Mouse (Mus musculus): ENCODE data around the gene Dkk2. TPM values are rescaled to one million over a fixed set of nuclear protein-coding genes. Genes with fewer than 3 reads are reported as not detected.

Dkk2 gene
- polyA plus RNA-seq, 1 experiment from 2014 or later: 0.01 TPM

DNA sequence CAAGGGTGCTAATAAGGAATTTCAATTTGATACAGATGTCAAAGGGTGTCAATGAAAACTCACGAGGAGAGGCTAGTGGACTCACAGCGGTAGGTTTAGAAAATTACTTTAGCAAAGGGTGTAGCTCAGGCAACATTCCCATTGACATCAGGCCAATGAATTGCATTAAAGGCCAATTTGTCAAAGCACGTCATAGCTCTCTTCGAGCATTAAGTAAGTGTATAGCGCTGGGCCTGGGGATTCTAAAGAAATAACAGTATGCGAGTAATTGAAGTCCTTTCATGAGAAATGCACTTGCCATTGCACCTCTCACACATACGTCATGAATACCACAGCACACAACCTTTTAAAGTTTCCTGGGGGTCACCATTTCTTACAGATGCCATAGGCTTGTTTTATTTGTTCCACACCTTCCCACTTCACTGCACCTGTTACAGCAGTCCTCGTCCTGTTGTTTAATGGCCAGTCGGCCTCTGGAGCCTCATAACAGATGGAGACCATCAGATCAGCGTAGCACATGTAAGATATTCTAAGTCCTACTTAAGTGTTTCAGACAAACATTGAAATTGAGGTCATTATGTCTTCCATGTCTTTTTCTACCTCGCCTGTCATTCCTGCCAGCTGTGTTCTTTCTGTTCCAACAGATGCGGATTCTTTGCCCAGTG lies 101.9 kb downstream of the Dkk2 start:
- DNase-seq (ENCODE audit: low read depth, low spot score): no peak
- in situ Hi-C loops (cut with MboI; ENCODE audit: low pct_unique_long_range_greater_than_20kb): no loop called here
- ChIA-PET CTCF (no interaction called here), POLR2A (no interaction called here)
- TF ChIP-seq CTCF (IDR thresholded peaks at IDR 0.05): no peak
- ATAC-seq: no peak
- H3K27me3 ChIP-seq: no peaks in the 10 kb centered on the region

DNA sequence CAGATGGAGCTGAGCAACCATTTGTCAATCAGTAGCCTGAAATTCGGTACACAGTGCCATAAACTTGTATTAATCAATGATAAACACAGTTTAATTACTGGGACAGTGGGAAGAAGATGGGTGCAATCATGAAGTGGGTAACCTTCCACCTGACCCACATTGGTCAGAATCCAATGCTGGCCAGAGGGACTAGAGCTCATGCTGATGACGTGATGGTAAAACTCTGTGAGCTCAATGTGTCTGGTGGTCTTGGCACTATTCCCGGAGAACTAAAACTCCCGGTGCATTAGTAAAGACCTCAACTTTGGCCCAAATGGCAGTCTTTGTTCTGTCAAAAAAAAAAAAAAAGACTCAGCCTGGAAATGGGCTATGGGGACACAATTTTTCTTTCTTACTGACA lies 116.9 kb downstream of the Dkk2 start:
- ATAC-seq: no peak
- ChIA-PET POLR2A (no interaction called here), CTCF (interaction anchor here (1.1 kb wide), 1 partner anchor 37 kb away, joined by 3 read pairs; no protein-coding TSS in a partner anchor)
- TF ChIP-seq CTCF (IDR thresholded peaks at IDR 0.05): no peak
- no peaks in the 10 kb centered on the region for H3K27me3 ChIP-seq
- in situ Hi-C loops (cut with MboI; ENCODE audit: low pct_unique_long_range_greater_than_20kb): no loop called here
- DNase-seq (ENCODE audit: low read depth, low spot score): no peak

DNA sequence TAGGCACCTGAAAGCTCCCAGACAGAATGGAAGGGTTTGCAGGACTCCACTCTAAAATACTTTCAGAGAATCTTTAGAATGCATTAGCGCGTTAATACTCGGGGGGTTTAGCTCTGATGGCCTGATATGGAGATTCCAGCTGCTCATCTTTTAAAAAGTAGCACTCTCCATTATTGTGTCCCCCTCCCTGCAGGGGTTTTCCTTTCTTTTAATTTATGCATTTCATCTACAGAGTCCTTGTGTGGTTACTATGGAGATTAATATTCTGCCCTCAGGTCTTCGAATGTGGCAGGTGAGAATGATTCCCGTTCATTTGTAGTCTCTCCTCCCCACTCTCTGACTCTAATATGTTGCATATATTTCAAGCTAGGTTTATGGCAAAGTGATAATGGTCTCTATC lies 117.6 kb downstream of the Dkk2 start:
- ChIA-PET CTCF (interaction anchor here (0.8 kb wide), 1 partner anchor 284 kb away, joined by 3 read pairs; no protein-coding TSS in a partner anchor), POLR2A (no interaction called here)
- no peak for DNase-seq (ENCODE audit: low read depth, low spot score)
- no peak for ATAC-seq
- in situ Hi-C loops (cut with MboI; ENCODE audit: low pct_unique_long_range_greater_than_20kb): no loop called here
- no peaks in the 10 kb centered on the region for H3K27me3 ChIP-seq
- no peak for TF ChIP-seq CTCF (IDR thresholded peaks at IDR 0.05)

DNA sequence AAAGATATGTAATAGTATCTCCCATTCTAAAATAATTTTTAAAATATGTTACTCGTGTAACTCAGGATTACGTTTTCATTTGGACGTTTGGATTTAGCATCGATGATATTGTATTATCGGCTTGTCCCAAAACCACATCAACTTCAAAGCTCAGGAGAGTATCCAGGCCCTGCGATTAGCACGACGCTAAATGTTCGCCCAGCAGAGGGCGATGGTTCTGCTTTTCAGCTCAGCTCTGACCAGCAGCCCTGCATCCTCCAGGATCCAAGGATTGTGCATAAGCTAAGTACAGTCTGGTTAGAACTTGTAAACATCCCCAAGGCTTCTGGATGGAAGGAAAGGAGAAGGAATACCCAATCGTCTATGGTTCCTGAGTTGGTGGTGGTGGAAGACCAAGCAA lies 122.4 kb downstream of the Dkk2 start:
- in situ Hi-C loops (cut with MboI; ENCODE audit: low pct_unique_long_range_greater_than_20kb): no loop called here
- TF ChIP-seq CTCF (IDR thresholded peaks at IDR 0.05): peak; percentile 89
- ChIA-PET POLR2A (no interaction called here), CTCF (interaction anchor here (0.8 to 1.5 kb wide), 7 partner anchors 8 to 495 kb away, joined by 3 to 4 read pairs (median 3); no protein-coding TSS in a partner anchor)
- no peak for DNase-seq (ENCODE audit: low read depth, low spot score)
- no peaks in the 10 kb centered on the region for H3K27me3 ChIP-seq
- ATAC-seq: peak; percentile 70

DNA sequence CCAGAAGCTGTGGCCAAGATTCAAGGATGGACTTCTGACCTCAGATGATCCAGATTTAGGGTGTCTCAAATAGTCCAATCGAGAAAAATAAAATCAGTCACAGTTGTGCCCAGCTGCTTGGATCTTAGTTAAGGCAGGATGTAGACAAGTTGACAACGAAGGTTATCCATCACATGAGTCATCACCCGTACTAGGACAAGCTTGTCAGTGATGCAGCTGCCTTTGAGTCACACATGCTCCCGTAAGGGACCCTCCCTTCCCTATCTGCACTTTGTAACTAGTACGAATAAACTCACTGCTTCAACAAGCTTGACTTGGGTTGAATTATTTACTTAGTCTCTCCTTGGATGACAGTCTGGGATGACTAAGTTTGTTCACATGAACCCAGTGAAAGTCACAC lies 126.2 kb downstream of the Dkk2 start:
- CTCF ChIA-PET: interaction anchor here (1.0 to 1.6 kb wide), 4 partner anchors 10 to 51 kb away, joined by 3 to 4 read pairs (median 3); no protein-coding TSS in a partner anchor
- ATAC-seq (peak; percentile 48), DNase-seq (ENCODE audit: low read depth, low spot score) (peak; percentile 34)
- no peak for TF ChIP-seq CTCF (IDR thresholded peaks at IDR 0.05)
- in situ Hi-C loops (cut with MboI; ENCODE audit: low pct_unique_long_range_greater_than_20kb): no loop called here
- POLR2A ChIA-PET: no interaction called here
- no peaks in the 10 kb centered on the region for H3K27me3 ChIP-seq

DNA sequence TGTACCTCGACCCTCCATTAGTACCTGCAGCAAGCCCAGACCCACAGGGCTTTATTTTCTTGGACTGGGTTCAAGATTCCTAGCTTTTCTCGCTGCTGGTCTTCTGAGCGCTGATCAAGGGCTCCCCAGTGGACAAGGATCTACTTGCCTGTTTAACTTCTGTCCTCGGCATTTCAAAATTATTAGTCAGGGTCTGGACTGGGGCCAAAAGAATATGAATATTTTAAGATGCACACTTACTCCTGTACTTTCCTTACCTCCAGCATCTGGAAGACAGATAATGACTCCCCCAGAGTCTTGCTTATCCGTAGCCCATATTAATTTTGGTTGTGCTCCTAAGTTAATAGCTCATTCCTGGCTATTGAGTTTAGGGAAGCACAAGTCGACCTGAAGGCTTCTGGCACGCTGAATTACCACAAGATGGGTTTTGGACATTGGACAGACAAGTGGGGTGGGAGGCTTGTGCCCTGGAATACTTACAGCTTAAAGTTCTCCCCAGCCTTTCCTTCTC lies 134.9 kb downstream of the Dkk2 start:
- no peak for ATAC-seq
- H3K27me3 ChIP-seq: peaks cover 7% of the 10 kb centered on the region
- in situ Hi-C loops (cut with MboI; ENCODE audit: low pct_unique_long_range_greater_than_20kb): no loop called here
- ChIA-PET POLR2A (no interaction called here), CTCF (interaction anchor here (1.2 to 1.3 kb wide), 3 partner anchors 9 to 181 kb away, joined by 3 to 4 read pairs (median 3); no protein-coding TSS in a partner anchor)
- DNase-seq (ENCODE audit: low read depth, low spot score): no peak
- TF ChIP-seq CTCF (IDR thresholded peaks at IDR 0.05): no peak

DNA sequence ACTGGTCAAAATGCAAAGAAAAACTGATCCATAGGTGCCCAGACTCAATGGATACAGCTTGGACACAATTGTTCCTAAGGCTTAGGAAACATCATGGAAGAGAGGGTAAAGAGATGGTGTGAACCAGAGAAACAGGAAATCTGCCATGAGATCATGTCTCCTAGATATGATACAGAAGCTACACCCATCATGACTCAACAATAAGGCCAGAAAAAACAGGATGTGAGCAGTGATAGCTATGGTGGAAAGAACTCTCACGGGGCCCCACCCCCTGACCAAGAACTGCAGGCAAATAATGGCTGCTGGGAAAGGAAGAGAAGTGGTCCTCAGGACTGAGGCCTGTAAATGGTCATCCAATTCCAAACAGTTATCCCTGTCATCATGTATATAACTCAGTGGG lies 142.5 kb downstream of the Dkk2 start:
- ChIA-PET POLR2A (no interaction called here), CTCF (no interaction called here)
- ATAC-seq (no peak), DNase-seq (ENCODE audit: low read depth, low spot score) (no peak)
- in situ Hi-C loops (cut with MboI; ENCODE audit: low pct_unique_long_range_greater_than_20kb): no loop called here
- no peaks in the 10 kb centered on the region for H3K27me3 ChIP-seq
- TF ChIP-seq CTCF (IDR thresholded peaks at IDR 0.05): no peak
